Mouse (Mus musculus): ENCODE data around the gene Syt17.

- TF ChIP-seq CTCF (IDR thresholded peaks at IDR 0.05; ENCODE audit: extremely low read depth, insufficient read depth, insufficient read length, insufficient replicate concordance) (no peak), POLR2A (IDR thresholded peaks at IDR 0.05; ENCODE audit: low read depth, low read length) (no peak)
These were observed 42.0 kb upstream of the Syt17 start for GRCm38 (mm10) chr7:118489706-118490665.
